Mouse (Mus musculus) testis, adult 2 months (tissue): ENCODE measurements around the gene Phactr2. TPM values are rescaled to one million over a fixed set of nuclear protein-coding genes. Genes with fewer than 3 reads are reported as not detected.

Experiments used
- H3K27ac ChIP-seq: fragments of 200-500 bp; 2 replicates; pipeline ENCODE4 v1.5.1; 2012; ENCODE audit warnings: low read depth, low read length; ENCODE audit not compliant: control insufficient read depth, insufficient read depth
- H3K27me3 ChIP-seq: fragments of 200-500 bp; 2 replicates; pipeline ENCODE4 v1.6.1; 2012; ENCODE audit warnings: mild to moderate bottlenecking, low read length, moderate library complexity; ENCODE audit not compliant: control insufficient read depth, insufficient read depth
- H3K36me3 ChIP-seq: fragments of 200-500 bp; 2 replicates; pipeline ENCODE4 v1.6.1; 2012; ENCODE audit warnings: mild to moderate bottlenecking, low read length; ENCODE audit not compliant: control insufficient read depth, insufficient read depth
- H3K4me1 ChIP-seq: fragments of 200-500 bp; 2 replicates; pipeline ENCODE4 v1.6.1; 2012; ENCODE audit warnings: low read length; ENCODE audit not compliant: control insufficient read depth, insufficient read depth
- H3K4me3 ChIP-seq: fragments of 200-500 bp; 2 replicates; pipeline ENCODE4 v1.5.1; 2012; ENCODE audit warnings: low read depth, mild to moderate bottlenecking, low read length, moderate library complexity, mixed read lengths; ENCODE audit not compliant: control insufficient read depth
- CTCF ChIP-seq: fragments of 200-500 bp; IDR thresholded peaks from 2 replicates; pipeline ENCODE4 v1.5.1; 2012; ENCODE audit warnings: low read depth, mild to moderate bottlenecking, inconsistent platforms, low read length, moderate library complexity; ENCODE audit not compliant: control insufficient read depth, insufficient read depth, insufficient replicate concordance
- POLR2A ChIP-seq: fragments of 200-500 bp; IDR thresholded peaks from 2 replicates; pipeline ENCODE4 v1.6.1; 2012; ENCODE audit warnings: low read depth, mild to moderate bottlenecking, inconsistent platforms, low read length, moderate library complexity; ENCODE audit not compliant: control insufficient read depth
- polyA plus RNA-seq: library from polyadenylated mRNA; depleted of rRNA; stranded (reverse); fragments of >200 nt; gene quantifications from 2 replicates; pipeline ENCODE4 v1.2.3, GENCODE M21; 2012

Gene Phactr2
- polyA plus RNA-seq, 1 experiment = 3.5 TPM

- H3K36me3 ChIP-seq = no peaks in the 10 kb centered on the region
- no peak overlapping the region for H3K27ac ChIP-seq
- no peak for TF ChIP-seq POLR2A
- no peak for TF ChIP-seq CTCF
- H3K27me3 ChIP-seq = no peaks in the 10 kb centered on the region
- no peak overlapping the region for H3K4me3 ChIP-seq
- no peaks in the 10 kb centered on the region for H3K4me1 ChIP-seq
Observed at GRCm38 (mm10) chr10:13444257-13444656, 30.0 kb downstream of the Phactr2 start.

GRCm38 (mm10) chr10:13443647-13444046 is 30.6 kb downstream of the Phactr2 start:
- Histone ChIP-seq H3K4me3 (no peak overlapping the region), H3K27ac (no peak overlapping the region), H3K4me1 (no peaks in the 10 kb centered on the region), H3K27me3 (no peaks in the 10 kb centered on the region), H3K36me3 (no peaks in the 10 kb centered on the region)
- TF ChIP-seq POLR2A (no peak), CTCF (no peak)

- H3K4me1 ChIP-seq = no peaks in the 10 kb centered on the region
- no peak overlapping the region for H3K27ac ChIP-seq
- no peak overlapping the region for H3K4me3 ChIP-seq
- no peaks in the 10 kb centered on the region for H3K27me3 ChIP-seq
- TF ChIP-seq CTCF (no peak), POLR2A (no peak)
- H3K36me3 ChIP-seq = no peaks in the 10 kb centered on the region
Observed at GRCm38 (mm10) chr10:13440292-13440691, 33.9 kb downstream of the Phactr2 start.

- H3K4me3 ChIP-seq = no peak overlapping the region
- TF ChIP-seq POLR2A (no peak), CTCF (no peak)
- no peaks in the 10 kb centered on the region for H3K4me1 ChIP-seq
- H3K27me3 ChIP-seq = no peaks in the 10 kb centered on the region
- H3K27ac ChIP-seq = no peak overlapping the region
- H3K36me3 ChIP-seq = no peaks in the 10 kb centered on the region
Observed at GRCm38 (mm10) chr10:13438118-13438821, 35.9 kb downstream of the Phactr2 start.

- H3K27ac ChIP-seq = no peak overlapping the region
- TF ChIP-seq POLR2A (no peak), CTCF (no peak)
- H3K27me3 ChIP-seq = no peaks in the 10 kb centered on the region
- no peaks in the 10 kb centered on the region for H3K36me3 ChIP-seq
- no peaks in the 10 kb centered on the region for H3K4me1 ChIP-seq
- no peak overlapping the region for H3K4me3 ChIP-seq
Observed at GRCm38 (mm10) chr10:13437011-13437410, 37.2 kb downstream of the Phactr2 start.

- H3K36me3 ChIP-seq = no peaks in the 10 kb centered on the region
- H3K4me1 ChIP-seq = no peaks in the 10 kb centered on the region
- no peaks in the 10 kb centered on the region for H3K27me3 ChIP-seq
- H3K4me3 ChIP-seq = no peak overlapping the region
- H3K27ac ChIP-seq = no peak overlapping the region
- no peak for TF ChIP-seq POLR2A
- no peak for TF ChIP-seq CTCF
Observed at GRCm38 (mm10) chr10:13433016-13433415, 41.2 kb downstream of the Phactr2 start.

- Histone ChIP-seq H3K36me3 (no peaks in the 10 kb centered on the region), H3K27ac (no peak overlapping the region), H3K4me1 (no peaks in the 10 kb centered on the region), H3K27me3 (no peaks in the 10 kb centered on the region), H3K4me3 (no peak overlapping the region)
- no peak for TF ChIP-seq POLR2A
Observed at GRCm38 (mm10) chr10:13431641-13432540, 42.3 kb downstream of the Phactr2 start.
